Mouse (Mus musculus): ENCODE measurements around the gene Ugt3a2.

DNA sequence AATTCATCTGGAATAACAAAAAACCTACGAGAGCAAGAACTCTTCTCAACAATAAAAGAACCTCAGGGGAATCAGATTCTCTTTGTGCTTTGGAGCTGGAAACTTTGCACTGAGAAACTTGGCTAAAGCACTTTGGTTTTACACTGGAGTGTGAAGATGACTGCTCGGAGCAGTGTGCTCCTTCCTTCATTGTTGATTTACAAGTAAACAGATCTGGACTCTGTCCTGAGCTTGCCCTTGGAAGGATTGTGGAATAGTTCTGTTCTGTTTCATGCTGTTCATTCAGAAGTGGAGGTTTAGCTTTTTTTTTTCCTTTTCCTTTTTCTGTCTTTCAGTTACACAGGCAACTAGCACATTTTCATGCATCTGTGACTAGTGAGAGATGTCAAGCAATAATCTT is 754 bp upstream of the Ugt3a2 start:
- TF ChIP-seq POLR2A (IDR thresholded peaks at IDR 0.05; ENCODE audit: insufficient read depth, low read depth, low read length) = no peak
- TF ChIP-seq CTCF (IDR thresholded peaks at IDR 0.05; ENCODE audit: insufficient read depth, low read depth, low read length) = no peak
